Mouse (Mus musculus): ENCODE measurements around the gene Plcl1.

- TF ChIP-seq CTCF (IDR thresholded peaks at IDR 0.05; ENCODE audit: low read depth) (no peak), EP300 (IDR thresholded peaks at IDR 0.05; ENCODE audit: low read depth) (no peak)
Measured at GRCm38 (mm10) chr1:55604593-55604992, 198.9 kb downstream of the Plcl1 start.

Measured in liver, postnatal 0 days (tissue).